Mouse (Mus musculus): ENCODE measurements at regions not wholly inside any gene's neighbourhood (a gene's known extent, or its start where the extent isn't known, plus 50 kb on each side); places are given as distances from the start of the nearest gene placed in this dataset.
"Not testable (repeated sequence)": the region's sequence is repeated elsewhere in the genome, so short reads cannot be mapped to it uniquely, and the experiment has no call there.

DNA sequence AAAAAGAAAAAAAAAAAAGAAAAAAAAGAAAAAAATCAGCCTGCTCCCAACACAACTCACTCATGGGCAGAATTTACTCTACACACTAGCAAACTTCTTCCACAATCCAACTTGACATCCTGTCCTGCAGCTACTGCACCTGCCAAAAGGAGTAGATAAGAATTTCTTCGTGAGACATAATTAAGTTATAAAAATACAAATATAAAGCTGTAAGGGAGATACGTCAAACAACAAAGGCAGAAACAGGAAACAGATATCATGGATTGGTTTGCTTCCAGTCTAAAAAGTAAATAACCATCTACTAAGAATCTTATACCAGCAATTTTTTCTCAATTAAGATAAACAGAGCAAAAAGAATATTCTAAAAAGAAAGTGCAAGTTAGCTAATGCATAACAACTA is 390.3 kb downstream of the Pih1d3 start:
- no peak for ATAC-seq (replicated peaks; ENCODE audit: low read depth, poor library complexity, severe bottlenecking)

DNA sequence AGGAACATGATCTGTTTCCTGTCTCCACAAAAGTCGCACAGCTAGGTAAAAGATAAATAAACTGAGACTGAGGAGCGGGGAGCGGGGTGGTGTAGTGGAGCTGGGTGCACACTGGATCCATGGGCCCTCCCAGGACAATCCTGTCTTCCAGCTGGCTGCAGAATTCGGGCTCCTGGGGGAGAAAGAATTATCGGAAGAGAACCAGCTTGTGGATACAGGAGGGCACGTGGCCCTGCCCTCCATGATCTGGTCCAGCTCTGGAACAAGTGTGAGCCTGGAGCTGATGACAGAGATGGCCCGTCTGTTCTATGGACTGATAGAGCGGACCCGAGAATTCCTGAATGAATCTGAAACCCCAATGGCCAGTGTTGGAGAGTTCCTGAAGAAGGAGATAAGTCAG is 392.6 kb downstream of the Pih1d3 start:
- not testable (repeated sequence) for ATAC-seq (replicated peaks; ENCODE audit: low read depth, poor library complexity, severe bottlenecking)

DNA sequence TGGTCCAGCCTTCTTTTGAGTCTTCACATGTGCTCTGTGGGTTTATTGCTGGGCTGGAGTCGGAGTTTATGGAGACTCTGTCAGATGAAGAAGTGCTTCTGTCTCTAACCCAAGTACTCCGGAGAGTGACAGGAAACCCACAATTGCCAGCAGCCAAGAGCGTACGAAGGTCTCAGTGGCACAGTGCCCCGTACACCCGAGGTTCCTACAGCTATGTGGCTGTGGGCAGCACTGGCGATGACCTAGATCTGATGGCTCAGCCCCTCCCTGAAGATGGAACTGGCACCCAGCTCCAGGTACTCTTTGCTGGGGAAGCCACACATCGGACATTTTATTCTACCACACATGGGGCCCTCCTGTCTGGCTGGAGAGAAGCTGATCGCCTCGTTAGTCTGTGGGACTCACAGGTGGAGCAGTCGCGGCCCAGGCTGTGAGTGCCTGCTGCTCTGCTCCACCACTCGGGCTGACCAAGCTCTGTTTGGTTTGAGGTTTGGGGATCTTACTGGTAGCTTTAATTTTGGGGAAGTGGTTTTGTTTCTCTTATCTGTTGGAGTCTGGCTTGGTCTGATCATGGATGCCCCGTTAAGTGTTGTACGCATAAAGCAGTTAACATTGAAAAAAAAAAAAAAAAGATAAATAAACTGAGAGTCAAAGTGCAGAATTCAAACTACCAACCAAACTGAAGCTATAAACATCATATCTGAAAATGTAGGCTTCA is 393.8 kb downstream of the Pih1d3 start:
- ATAC-seq (replicated peaks; ENCODE audit: low read depth, poor library complexity, severe bottlenecking), result peak; percentile 97

DNA sequence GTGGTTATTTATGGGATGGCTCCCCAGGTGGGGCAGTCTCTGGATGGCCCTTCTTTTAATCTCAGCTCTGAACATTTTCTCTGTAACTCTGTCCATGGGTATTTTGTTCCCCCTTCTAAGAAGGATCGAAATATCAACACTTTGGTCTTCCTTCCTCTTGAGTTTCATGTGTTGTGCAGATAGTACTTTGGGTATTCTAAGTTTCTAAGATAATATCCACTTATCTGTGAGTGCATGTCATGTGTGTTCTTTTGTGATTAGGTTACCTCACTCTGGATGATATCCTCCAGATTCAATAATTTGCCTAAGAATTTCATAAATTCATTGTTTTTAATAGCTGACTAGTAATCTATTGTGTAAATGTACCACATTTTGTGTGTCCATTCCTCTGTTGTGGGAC is 411.7 kb downstream of the Pih1d3 start:
- ATAC-seq (replicated peaks; ENCODE audit: low read depth, poor library complexity, severe bottlenecking), result no peak

DNA sequence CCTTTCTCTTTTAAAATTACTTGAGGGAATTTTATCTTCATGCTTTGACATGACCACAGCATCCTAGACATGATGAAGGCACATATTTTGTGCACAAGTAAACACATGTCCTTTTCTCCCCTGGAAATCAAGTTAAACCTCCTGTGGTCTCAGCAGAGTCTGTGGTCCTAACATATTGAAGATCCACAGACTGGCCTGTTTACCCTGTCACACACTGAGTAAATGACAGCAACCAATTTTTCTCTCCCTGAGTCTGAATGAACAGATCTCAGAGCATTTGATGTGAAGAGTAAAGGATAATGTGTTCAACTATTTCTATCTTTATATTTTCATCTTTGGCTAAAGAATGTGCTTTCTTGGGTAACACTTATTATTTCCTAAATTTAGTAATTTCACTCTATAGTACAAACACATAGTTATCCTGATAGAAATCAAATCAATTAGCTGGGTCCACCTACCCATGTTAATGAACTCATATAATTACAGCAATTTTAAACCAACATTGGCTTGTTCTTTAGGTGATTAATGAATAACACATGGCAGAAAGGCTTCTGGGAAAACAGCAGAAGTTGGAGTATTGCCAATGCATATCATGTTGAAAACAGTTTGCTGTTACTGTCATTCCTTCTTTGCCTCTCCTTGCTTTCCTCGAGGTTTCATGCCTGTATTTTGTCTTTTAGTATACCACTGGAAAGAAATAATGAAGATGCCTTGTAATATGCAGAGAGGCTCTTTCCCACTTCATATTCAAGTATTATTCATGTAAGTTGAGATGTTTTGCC is 414.1 kb downstream of the Pih1d3 start:
- ATAC-seq (replicated peaks; ENCODE audit: low read depth, poor library complexity, severe bottlenecking), result no peak

DNA sequence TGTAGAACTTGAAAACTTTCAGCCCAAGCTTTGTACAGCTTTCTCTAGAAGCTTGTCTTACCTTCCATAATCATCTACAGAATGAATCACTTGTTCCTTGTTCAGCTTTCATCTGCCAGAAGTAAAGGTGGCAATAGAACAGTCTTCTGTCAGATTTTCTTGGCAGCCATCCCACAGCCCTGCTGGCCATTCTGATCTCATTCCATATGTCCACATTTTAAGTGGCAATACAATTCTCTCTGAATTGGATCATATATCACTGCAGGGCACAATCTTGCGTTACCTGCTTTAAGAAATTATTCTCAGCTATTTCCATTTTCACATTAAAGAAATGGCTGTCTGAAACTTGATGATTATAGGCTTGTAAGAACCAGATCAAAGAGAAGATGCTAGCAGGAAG is 422.5 kb downstream of the Pih1d3 start:
- ATAC-seq (replicated peaks; ENCODE audit: low read depth, poor library complexity, severe bottlenecking), result no peak

DNA sequence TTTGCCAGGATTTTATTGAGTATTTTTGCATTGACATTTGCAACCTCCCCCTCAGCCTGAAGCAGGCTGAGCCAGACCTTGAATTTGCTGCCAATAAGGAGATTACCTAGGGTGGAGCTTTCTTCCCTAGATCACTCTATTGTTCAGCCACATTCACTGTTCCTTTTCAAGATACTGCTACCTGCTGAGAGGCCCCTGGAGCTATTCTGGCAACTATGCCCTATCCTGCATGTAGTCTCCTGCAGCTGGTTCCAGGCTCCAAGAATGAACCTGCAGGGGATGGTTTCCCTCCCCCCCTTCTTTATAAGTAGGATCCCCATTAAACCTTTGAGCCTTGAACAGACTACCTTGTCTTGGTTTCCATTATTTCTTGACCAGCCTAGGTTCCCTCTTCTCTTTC is 455.9 kb downstream of the Pih1d3 start:
- ATAC-seq (replicated peaks; ENCODE audit: low read depth, poor library complexity, severe bottlenecking), result no peak
